Mouse (Mus musculus): Measurements from ENCODE around the gene Dnase2b.

DNA sequence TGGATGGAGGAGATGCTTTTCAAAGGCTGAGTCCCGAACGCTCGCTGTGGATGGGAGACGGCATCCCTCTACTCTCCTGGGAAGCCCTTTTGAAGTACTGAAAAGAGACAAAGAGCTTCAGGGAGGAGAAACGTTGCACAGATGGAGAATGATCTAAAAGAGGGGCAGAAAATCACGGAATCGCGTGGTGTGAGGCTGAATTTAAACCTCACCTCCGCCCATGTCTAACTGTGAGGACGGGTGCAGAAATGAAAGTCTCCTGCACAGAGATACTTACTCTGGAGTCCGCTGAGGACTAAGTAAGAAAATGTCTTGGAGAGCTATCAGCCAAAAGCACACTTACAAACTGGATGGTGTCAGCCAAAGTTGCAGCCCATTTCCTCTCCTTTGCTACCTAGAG lies 6.6 kb upstream of the Dnase2b start:
- TF ChIP-seq EP300 (IDR thresholded peaks at IDR 0.05; ENCODE audit: low read depth) (no peak), CTCF (IDR thresholded peaks at IDR 0.05; ENCODE audit: low read depth) (no peak)

Measured in heart, postnatal 0 days (tissue).